Comparison of ENCODE assay signal across 10 mouse cellular contexts in the genomic region with DNA sequence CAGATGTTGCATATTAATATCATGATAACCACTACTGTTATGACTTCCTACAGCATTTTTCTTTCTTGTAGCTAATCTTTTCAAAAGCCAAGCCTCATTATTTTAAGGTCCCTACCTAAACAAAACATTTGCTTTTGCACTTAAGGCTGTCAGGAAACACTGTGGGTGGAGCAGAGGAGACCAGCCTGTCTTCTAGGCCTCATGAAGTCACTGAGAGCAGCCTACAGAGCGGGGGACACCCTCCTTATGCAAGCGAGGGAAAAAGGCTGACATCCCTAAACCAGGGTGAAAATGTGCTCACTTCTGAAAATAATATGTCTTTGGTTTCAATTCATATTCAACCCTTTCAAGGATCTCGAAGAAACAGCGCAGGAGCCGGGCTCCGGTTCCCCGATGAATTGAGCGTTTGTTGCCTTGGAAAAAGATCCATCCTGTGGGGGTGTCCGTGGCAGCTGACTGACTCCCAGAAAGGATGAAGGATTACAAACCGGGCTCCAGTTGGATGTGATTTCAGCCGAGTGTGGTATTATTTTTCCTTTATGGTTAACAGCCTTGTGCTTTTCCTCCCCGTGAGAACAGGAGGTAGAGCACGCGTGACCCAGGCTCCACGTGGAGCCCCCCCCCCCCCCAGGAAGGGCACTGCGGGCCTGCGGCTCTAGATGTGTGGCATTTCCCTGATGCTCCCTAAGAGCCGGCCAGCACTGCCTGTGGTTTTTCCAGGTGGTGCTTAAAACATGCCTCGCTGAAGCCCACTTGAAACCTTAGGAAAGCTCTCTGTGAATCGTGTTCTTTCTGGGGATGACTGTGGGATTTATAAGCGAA.
A peak's percentile ranks its signal among the peaks of the same experiment; 100 is the strongest.
DNase-seq lines count a peak whose midpoint lies in the region; ATAC-seq and TF ChIP-seq lines count a peak whose summit lies in the region.
"Had no signal": no experiment of that assay in that cellular context is flagged by ENCODE, and none has a peak within 500 bp of the region (broad histone marks: within the 10 kb centered on the region; RNA-seq: fewer than 3 reads in every experiment).

No protein-coding gene starts in this region.

- peaks cover 19% of the 10 kb centered on the region; the same call in 1 of the 2 replicates for H3K4me1 ChIP-seq in heart, postnatal 0 days (ENCODE audit: control insufficient read depth, insufficient read depth)
- peaks cover 41% of the 10 kb centered on the region for H3K4me1 ChIP-seq in limb, embryonic 13.5 days
- H3K4me1 ChIP-seq in forebrain, embryonic 11.5 days (replicated peaks; ENCODE audit: control insufficient read depth, insufficient read depth, low read length): no peaks in the 10 kb centered on the region; the same call in 1 of the 2 replicates

- no peak for ATAC-seq in heart, postnatal 0 days (ENCODE audit: insufficient read depth, low read depth)
- ATAC-seq in limb, embryonic 13.5 days (ENCODE audit: low FRiP score, low read depth): peak; percentile 55
- ATAC-seq in forebrain, embryonic 11.5 days (replicated peaks; ENCODE audit: low FRiP score): no peak
- ATAC-seq: forebrain, embryonic 13.5 days had no signal

- peak; percentile 8 to 14 for DNase-seq in frontal cortex, postnatal 25 days (ENCODE audit: low spot score in 2 of 2)
- DNase-seq in frontal cortex, postnatal 10 days (ENCODE audit: low spot score in 2 of 2): no peak
- DNase-seq in left cerebral cortex, adult 8-10 months (ENCODE audit: low spot score in 2 of 2): peak; percentile 17 to 45
- DNase-seq in left cerebral cortex, adult 11 months (ENCODE audit: low spot score): no peak
- DNase-seq in heart, postnatal 0 days (ENCODE audit: low spot score): no peak
- no peak for DNase-seq in thymus, postnatal 36 days
- no peak for DNase-seq in forebrain, embryonic 11.5 days (ENCODE audit: low spot score)

- no peak for TF ChIP-seq EP300 in heart, postnatal 0 days (IDR thresholded peaks at IDR 0.05; ENCODE audit: low read depth)

- H3K36me3 ChIP-seq in heart, postnatal 0 days (replicated peaks; ENCODE audit: control insufficient read depth, insufficient read depth, low read length): no peaks in the 10 kb centered on the region
- no peaks in the 10 kb centered on the region for H3K36me3 ChIP-seq in limb, embryonic 13.5 days
- no peaks in the 10 kb centered on the region for H3K36me3 ChIP-seq in forebrain, embryonic 11.5 days (ENCODE audit: control insufficient read depth, insufficient read depth, low read length)
- H3K36me3 ChIP-seq: neural tube, embryonic 12.5 days had no signal

- no peaks in the 10 kb centered on the region for H3K9me3 ChIP-seq in heart, postnatal 0 days (replicated peaks; ENCODE audit: control insufficient read depth, low read length)
- no peaks in the 10 kb centered on the region for H3K9me3 ChIP-seq in limb, embryonic 13.5 days
- no peaks in the 10 kb centered on the region for H3K9me3 ChIP-seq in forebrain, embryonic 11.5 days (ENCODE audit: control insufficient read depth, low read length)
- H3K9me3 ChIP-seq: forebrain, embryonic 13.5 days; neural tube, embryonic 12.5 days had no signal

- no peak for TF ChIP-seq CTCF in heart, postnatal 0 days (IDR thresholded peaks at IDR 0.05; ENCODE audit: low read depth)

- peak overlapping the region; percentile 40 for H3K27ac ChIP-seq in heart, postnatal 0 days (ENCODE audit: low read depth)
- H3K27ac ChIP-seq in limb, embryonic 13.5 days: peak overlapping the region; percentile 69
- H3K27ac ChIP-seq in forebrain, embryonic 11.5 days (ENCODE audit: low read depth, low read length): no peak overlapping the region
- H3K27ac ChIP-seq: forebrain, embryonic 13.5 days; neural tube, embryonic 12.5 days had no signal

- 63% methylated on average over 21 of the region's 21 CpGs for WGBS in heart, postnatal 0 days
- WGBS in limb, embryonic 13.5 days: 42% methylated on average over 21 of the region's 21 CpGs
- 76% methylated on average over 20 of the region's 21 CpGs for WGBS in forebrain, embryonic 11.5 days

- no peak overlapping the region for H3K9ac ChIP-seq in heart, postnatal 0 days (replicated peaks; ENCODE audit: low read depth, low read length)
- no peak overlapping the region for H3K9ac ChIP-seq in limb, embryonic 13.5 days
- H3K9ac ChIP-seq in forebrain, embryonic 11.5 days (ENCODE audit: low read length): no peak overlapping the region
- H3K9ac ChIP-seq: forebrain, embryonic 13.5 days; neural tube, embryonic 12.5 days had no signal

- 0 out of 2 replicates have a peak, but pooled peaks cover 5% of the 10 kb centered on the region for H3K27me3 ChIP-seq in heart, postnatal 0 days (ENCODE audit: control insufficient read depth, insufficient read depth, low read length)
- no peaks in the 10 kb centered on the region for H3K27me3 ChIP-seq in limb, embryonic 13.5 days
- no peaks in the 10 kb centered on the region for H3K27me3 ChIP-seq in forebrain, embryonic 11.5 days (ENCODE audit: control insufficient read depth, insufficient read depth, low read length)
- H3K27me3 ChIP-seq: forebrain, embryonic 13.5 days; neural tube, embryonic 12.5 days had no signal

- H3K4me2 ChIP-seq in heart, postnatal 0 days (ENCODE audit: low read depth, low read length): no peak overlapping the region
- H3K4me2 ChIP-seq in limb, embryonic 13.5 days (replicated peaks): peak overlapping the region; percentile 12; the same call in 1 of the 2 replicates
- no peak overlapping the region for H3K4me2 ChIP-seq in forebrain, embryonic 11.5 days (ENCODE audit: low read depth, low read length, severe bottlenecking)
- H3K4me2 ChIP-seq: forebrain, embryonic 13.5 days; neural tube, embryonic 12.5 days had no signal

- no peak overlapping the region for H3K4me3 ChIP-seq in heart, postnatal 0 days (ENCODE audit: low read depth, low read length)
- H3K4me3 ChIP-seq in limb, embryonic 13.5 days: no peak overlapping the region
- H3K4me3 ChIP-seq in forebrain, embryonic 11.5 days (ENCODE audit: low read depth, low read length): no peak overlapping the region
- H3K4me3 ChIP-seq: forebrain, embryonic 13.5 days; neural tube, embryonic 12.5 days had no signal

Comparison
In these comparisons a context has a peak if more than half of its experiments do, and no peak if none do; other contexts are left out.
1. DNase-seq: peak in frontal cortex, postnatal 25 days (2 of 2) and left cerebral cortex, adult 8-10 months (2 of 2); none in frontal cortex, postnatal 10 days (0 of 2), left cerebral cortex, adult 11 months (single experiment), heart, postnatal 0 days (single experiment), thymus, postnatal 36 days (0 of 2) and forebrain, embryonic 11.5 days (single experiment).